Comparison of ENCODE assay signal across 18 mouse cellular contexts in genomic region chr1:60758226-60758625, GRCm38 (mm10). TPM values are rescaled to one million over a fixed set of nuclear protein-coding genes. Genes with fewer than 3 reads are reported as not detected.
A peak's percentile ranks its signal among the peaks of the same experiment; 100 is the strongest.
DNase-seq lines count a peak whose midpoint lies in the region; ATAC-seq lines count a peak whose summit lies in the region.
"Had no signal": no experiment of that assay in that cellular context is flagged by ENCODE, and none has a peak within 500 bp of the region (broad histone marks: within the 10 kb centered on the region; RNA-seq: fewer than 3 reads in every experiment).

No protein-coding gene starts in this region.

- peak; percentile 87 for DNase-seq in CD4-positive helper T cell, adult 2 months (ENCODE audit: low read depth, low spot score)
- DNase-seq in CD8-positive naive resting alpha-beta T cell, adult 2 months (ENCODE audit: low read depth in 2 of 2, low spot score in 2 of 2) = peak; percentile 55 to 64
- DNase-seq in thymus, postnatal 10 days (ENCODE audit: low spot score in 2 of 2) = peak; percentile 53 to 56
- DNase-seq in Muller cell, postnatal 12 days (ENCODE audit: inconsistent ontology term) = no peak
- DNase-seq in right cerebral cortex, postnatal 4 days = no peak
- no peak for DNase-seq in left cerebral cortex, adult 9 months (ENCODE audit: low spot score in 2 of 2)
- DNase-seq in right cerebral cortex, postnatal 25 days = no peak
- DNase-seq: adrenal gland, postnatal 36 days; cerebellum, adult 9-11 months; gastrocnemius, postnatal 10 days; heart, adult 11 months; kidney, adult 2 months; lung, adult 18-20 months; lung, postnatal 10 days; right cerebral cortex, adult 18-20 months had no signal

- 0 out of 2 replicates have a peak, but pooled peaks have one; percentile 40 for ATAC-seq in monocyte, adult 5-6 weeks (replicated peaks; ENCODE audit: insufficient number of reproducible peaks, low FRiP score, low TSS enrichment, poor library complexity, severe bottlenecking)
- ATAC-seq: forebrain, embryonic 15.5 days; midbrain, embryonic 13.5 days had no signal

RNA-seq across cellular contexts. Expression of gene Cd28, which starts 41.6 kb away (rescaled TPM):
- 19.8 to 27.1 TPM (median 26.7 TPM) in 3 replicates for total RNA-seq in monocyte, adult 5-6 weeks (2017)

Comparison
In these comparisons a context has a peak if more than half of its experiments do, and no peak if none do; other contexts are left out.
1. DNase-seq: peak in CD4-positive helper T cell, adult 2 months (single experiment), CD8-positive naive resting alpha-beta T cell, adult 2 months (2 of 2) and thymus, postnatal 10 days (2 of 2); none in Muller cell, postnatal 12 days (single experiment), right cerebral cortex, postnatal 4 days (single experiment), left cerebral cortex, adult 9 months (0 of 2) and right cerebral cortex, postnatal 25 days (single experiment).